In the genomic region with DNA sequence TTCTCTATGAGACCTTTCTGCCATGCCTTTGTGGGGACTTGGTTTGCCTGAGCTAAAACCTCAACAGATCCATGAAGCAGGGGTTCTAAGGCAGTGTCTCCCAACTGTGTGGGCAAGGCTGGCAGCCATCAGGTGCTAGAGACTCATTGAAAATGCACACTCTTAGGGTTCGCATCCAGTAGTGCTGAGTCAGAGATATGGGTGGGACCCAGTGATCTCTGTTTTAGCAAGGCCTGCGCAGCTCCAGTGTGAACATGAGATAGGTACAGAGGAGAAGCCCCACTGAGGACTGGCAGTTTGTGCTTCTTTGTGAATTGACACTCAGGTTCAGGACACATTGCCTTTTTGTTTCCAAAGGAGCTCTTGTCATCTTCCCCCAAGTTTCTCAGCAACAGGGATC, we compare ENCODE assay signal across 18 mouse cellular contexts. TPM values are rescaled to one million over a fixed set of nuclear protein-coding genes. Genes with fewer than 3 reads are reported as not detected.
A peak's percentile ranks its signal among the peaks of the same experiment; 100 is the strongest.
DNase-seq lines count a peak whose midpoint lies in the region; ATAC-seq and TF ChIP-seq lines count a peak whose summit lies in the region.
"Had no signal": no experiment of that assay in that cellular context is flagged by ENCODE, and none has a peak within 500 bp of the region (broad histone marks: within the 10 kb centered on the region; RNA-seq: fewer than 3 reads in every experiment).

No protein-coding gene starts in this region.

- H3K36me3 ChIP-seq in midbrain, embryonic 11.5 days (ENCODE audit: control insufficient read depth, insufficient read depth, low read length), result no peaks in the 10 kb centered on the region
- no peaks in the 10 kb centered on the region for H3K36me3 ChIP-seq in midbrain, embryonic 15.5 days (replicated peaks)
- H3K36me3 ChIP-seq in liver, embryonic 14.5 days (replicated peaks; ENCODE audit: control insufficient read depth, insufficient read depth, low read depth), result no peaks in the 10 kb centered on the region
- H3K36me3 ChIP-seq: embryonic facial prominence, embryonic 10.5 days; forebrain, embryonic 15.5 days; heart, embryonic 12.5 days; hindbrain, embryonic 10.5 days had no signal

- H3K4me2 ChIP-seq in midbrain, embryonic 11.5 days, result no peak overlapping the region
- no peak overlapping the region for H3K4me2 ChIP-seq in midbrain, embryonic 15.5 days
- no peak overlapping the region for H3K4me2 ChIP-seq in liver, embryonic 14.5 days (ENCODE audit: low read depth)
- H3K4me2 ChIP-seq: forebrain, embryonic 15.5 days; heart, embryonic 12.5 days; hindbrain, embryonic 14.5 days had no signal

- peaks cover 20% of the 10 kb centered on the region for H3K27me3 ChIP-seq in midbrain, embryonic 11.5 days (ENCODE audit: control insufficient read depth, insufficient read depth, low read length)
- peaks cover 10% of the 10 kb centered on the region; the same call in 1 of the 2 replicates for H3K27me3 ChIP-seq in midbrain, embryonic 15.5 days (replicated peaks)
- no peaks in the 10 kb centered on the region for H3K27me3 ChIP-seq in liver, embryonic 14.5 days (ENCODE audit: control insufficient read depth, insufficient read depth, low read length)
- H3K27me3 ChIP-seq: forebrain, embryonic 15.5 days had no signal

- ATAC-seq in midbrain, embryonic 11.5 days (ENCODE audit: low FRiP score), result no peak
- no peak for ATAC-seq in midbrain, embryonic 15.5 days (replicated peaks)
- ATAC-seq in erythroblast, adult 5-6 weeks (replicated peaks; ENCODE audit: low FRiP score, poor library complexity, severe bottlenecking), result peak; percentile 69; the same call in 1 of the 2 replicates
- peak; percentile 64 for ATAC-seq in liver, embryonic 14.5 days (ENCODE audit: insufficient read depth)

- H3K27ac ChIP-seq in midbrain, embryonic 11.5 days (ENCODE audit: low read depth, low read length), result no peak overlapping the region
- H3K27ac ChIP-seq in midbrain, embryonic 15.5 days, result no peak overlapping the region
- H3K27ac ChIP-seq in liver, embryonic 14.5 days, result no peak overlapping the region
- H3K27ac ChIP-seq: embryonic facial prominence, embryonic 10.5 days; forebrain, embryonic 15.5 days; hindbrain, embryonic 10.5 days; hindbrain, embryonic 14.5 days had no signal

- TF ChIP-seq CTCF in liver, embryonic 14.5 days (IDR thresholded peaks at IDR 0.05; ENCODE audit: low read depth), result no peak

- no peaks in the 10 kb centered on the region for H3K9me3 ChIP-seq in midbrain, embryonic 11.5 days (ENCODE audit: control insufficient read depth, low read length)
- H3K9me3 ChIP-seq in midbrain, embryonic 15.5 days, result no peaks in the 10 kb centered on the region
- no peaks in the 10 kb centered on the region for H3K9me3 ChIP-seq in liver, embryonic 14.5 days (ENCODE audit: control insufficient read depth, low read length)
- H3K9me3 ChIP-seq: embryonic facial prominence, embryonic 10.5 days; forebrain, embryonic 15.5 days; heart, embryonic 12.5 days; hindbrain, embryonic 10.5 days had no signal

- no peak for TF ChIP-seq EP300 in liver, embryonic 14.5 days (IDR thresholded peaks at IDR 0.05; ENCODE audit: low read depth)

- H3K9ac ChIP-seq in midbrain, embryonic 11.5 days (ENCODE audit: low read length), result no peak overlapping the region
- no peak overlapping the region for H3K9ac ChIP-seq in midbrain, embryonic 15.5 days
- H3K9ac ChIP-seq in liver, embryonic 14.5 days (replicated peaks), result no peak overlapping the region
- H3K9ac ChIP-seq: forebrain, embryonic 15.5 days; heart, embryonic 12.5 days; hindbrain, embryonic 14.5 days had no signal

- peak; percentile 12 for DNase-seq in midbrain, embryonic 11.5 days (ENCODE audit: low spot score, missing footprints)
- peak in 1 of 3 experiments; percentile 9 for DNase-seq in liver, embryonic 14.5 days (ENCODE audit: low read depth in 3 of 3, low spot score in 3 of 3)
- no peak for DNase-seq in urinary bladder, postnatal 25 days (ENCODE audit: low spot score)
- DNase-seq in kidney, postnatal 14 days, result no peak
- no peak for DNase-seq in layer of hippocampus, adult 8-10 months (ENCODE audit: low spot score in 2 of 2)
- DNase-seq: adrenal gland, adult 8-10 months; cerebellum, adult 18-20 months; cerebellum, adult 9-11 months; cerebellum, postnatal 36 days; gastrocnemius, postnatal 10 days had no signal

- WGBS in midbrain, embryonic 11.5 days, result 89% methylated on average over 2 of the region's 2 CpGs
- WGBS in midbrain, embryonic 15.5 days, result 82% methylated on average over 2 of the region's 2 CpGs
- WGBS in liver, embryonic 14.5 days (ENCODE audit: insufficient replicate concordance), result 38% methylated on average over 2 of the region's 2 CpGs

- H3K4me1 ChIP-seq in midbrain, embryonic 11.5 days (ENCODE audit: control insufficient read depth, insufficient read depth, low read length), result no peaks in the 10 kb centered on the region
- H3K4me1 ChIP-seq in midbrain, embryonic 15.5 days, result no peaks in the 10 kb centered on the region; the same call in 1 of the 2 replicates
- H3K4me1 ChIP-seq in liver, embryonic 14.5 days (replicated peaks; ENCODE audit: control insufficient read depth in 2 of 2, insufficient read depth in 2 of 2, low read length in 1 of 2), result peaks cover 0 to 6% of the 10 kb centered on the region in 2 experiments; a peak in 2 of 4 replicates

- H3K4me3 ChIP-seq in midbrain, embryonic 11.5 days (ENCODE audit: low read depth, low read length), result no peak overlapping the region
- H3K4me3 ChIP-seq in midbrain, embryonic 15.5 days, result no peak overlapping the region
- no peak overlapping the region for H3K4me3 ChIP-seq in liver, embryonic 14.5 days (ENCODE audit: insufficient read depth in 1 of 2, low read depth in 2 of 2, low read length in 2 of 2)
- H3K4me3 ChIP-seq: embryonic facial prominence, embryonic 10.5 days; erythroblast, embryonic 14.5 days; forebrain, embryonic 15.5 days; heart, embryonic 12.5 days; hindbrain, embryonic 10.5 days had no signal

RNA-seq across cellular contexts. Expression of gene Efnb1, which starts 28.2 kb away (rescaled TPM):
- 34.7 and 38.3 TPM in 2 replicates for polyA plus RNA-seq in midbrain, embryonic 11.5 days (2014; fragmentation: Nextera tagmentation; extraction: Ambion mirVana)
- polyA plus RNA-seq in midbrain, embryonic 15.5 days (2015; fragmentation: Nextera tagmentation; extraction: Ambion mirVana), result 25.6 and 31.9 TPM in 2 replicates
- total RNA-seq in erythroblast, adult 5-6 weeks (2015; ENCODE audit: low replicate concordance), result 0.21 TPM in 1 of 2 replicates, not detected in the other
- 0.28 TPM in 1 of 2 replicates, not detected in the other for total RNA-seq in erythroblast, adult 5-6 weeks (2017; ENCODE audit: low replicate concordance)
- 3.6 and 3.8 TPM in 2 replicates for polyA plus RNA-seq in liver, embryonic 14.5 days (2012; rRNA removed)
- 2.4 and 3.5 TPM in 2 replicates for polyA plus RNA-seq in liver, embryonic 14.5 days (2014; fragmentation: Nextera tagmentation; extraction: Ambion mirVana)
- total RNA-seq in layer of hippocampus, adult 8-10 months (2022), result 10 to 100 TPM; 12.6 to 16.1 (median 14.9) TPM

Comparison
In these comparisons a context has a peak if more than half of its experiments do, and no peak if none do; other contexts are left out.
1. ATAC-seq: peak in erythroblast, adult 5-6 weeks (single experiment) and liver, embryonic 14.5 days (single experiment); none in midbrain, embryonic 11.5 days (single experiment) and midbrain, embryonic 15.5 days (single experiment).